Mouse (Mus musculus) gonadal fat pad, adult 2 months (tissue): ENCODE measurements around the gene Colgalt2. TPM values are rescaled to one million over a fixed set of nuclear protein-coding genes. Genes with fewer than 3 reads are reported as not detected.
"Not testable (repeated sequence)": the region's sequence is repeated elsewhere in the genome, so short reads cannot be mapped to it uniquely, and the experiment has no call there.

Experiments
- DNase-seq: peaks from one replicate; pipeline ENCODE4 v3.0.0-alpha.2; 2012; ENCODE audit warnings: low read depth
- polyA plus RNA-seq: library from polyadenylated mRNA; depleted of rRNA; stranded (reverse); fragments of >200 nt; gene quantifications from 2 replicates; pipeline ENCODE4 v1.2.3, GENCODE M21; 2012

Gene Colgalt2
- polyA plus RNA-seq, 1 experiment = 0.97 TPM

DNA sequence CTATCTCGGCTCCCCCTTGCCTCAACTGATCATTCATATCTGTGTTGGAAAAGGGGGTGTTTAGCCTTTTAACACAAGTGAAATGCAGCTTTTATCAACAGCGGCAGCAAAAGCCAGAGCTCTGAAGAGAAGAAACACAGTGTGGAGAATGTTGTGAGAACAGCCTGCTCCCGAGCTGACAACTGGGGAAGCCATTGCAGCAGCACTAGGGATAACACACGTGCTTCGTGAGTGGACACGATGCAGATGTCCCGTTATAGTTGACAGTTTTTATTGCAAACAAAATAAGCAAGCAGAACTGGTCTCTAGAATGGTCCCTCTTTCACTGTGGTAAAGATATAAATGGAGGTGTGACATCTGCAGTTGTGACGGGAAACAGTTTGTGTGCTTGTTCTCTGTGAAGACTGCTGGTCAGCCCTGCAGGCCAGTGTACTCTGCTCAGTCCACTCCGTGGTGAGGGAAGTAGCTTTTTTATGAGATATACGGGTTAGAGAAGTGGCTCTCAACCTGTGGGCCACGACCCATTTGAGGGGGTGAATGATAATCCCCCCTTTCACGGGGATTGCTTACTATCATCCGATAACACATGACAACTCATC, 16.8 kb downstream of the Colgalt2 start:
- no peak for DNase-seq

DNA sequence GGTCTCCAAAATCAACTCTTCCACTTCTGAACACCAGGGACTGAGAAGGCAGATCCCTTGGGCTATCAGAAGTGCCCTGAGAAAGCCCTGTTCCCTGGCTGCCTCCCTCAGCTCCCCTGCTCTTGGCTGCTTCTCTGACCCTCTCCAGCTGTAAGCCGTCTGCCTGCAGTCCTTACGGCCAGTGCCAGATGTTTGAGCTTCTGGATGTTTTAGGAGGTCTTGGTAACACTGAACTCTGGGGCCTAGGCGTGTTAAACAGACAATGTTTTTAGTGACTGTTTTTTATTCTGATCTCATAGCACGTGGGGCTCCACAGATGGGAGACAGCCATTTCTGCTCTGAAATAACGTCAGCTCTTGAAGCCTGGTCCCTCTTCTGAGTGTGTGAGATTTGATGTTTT, 18.0 kb downstream of the Colgalt2 start:
- DNase-seq = no peak

DNA sequence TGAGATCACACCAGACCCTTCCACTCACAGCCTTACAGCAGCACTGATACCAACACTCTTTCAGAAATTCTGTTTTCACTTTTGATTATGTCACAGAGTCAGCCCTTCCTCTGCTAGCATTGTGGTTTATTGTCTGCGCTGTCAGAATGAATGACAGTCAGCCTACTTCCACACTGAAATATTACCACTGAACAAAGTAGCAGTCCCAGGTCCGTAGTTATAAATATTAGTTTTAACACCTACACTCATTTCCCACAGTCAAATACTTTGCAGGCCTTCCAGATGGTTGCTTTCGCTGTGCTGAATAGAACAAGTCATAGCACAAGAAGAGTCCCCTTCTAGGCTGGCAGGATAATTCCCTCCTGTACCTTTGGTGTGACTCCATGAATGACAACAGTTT, 22.7 kb downstream of the Colgalt2 start:
- no peak for DNase-seq

DNA sequence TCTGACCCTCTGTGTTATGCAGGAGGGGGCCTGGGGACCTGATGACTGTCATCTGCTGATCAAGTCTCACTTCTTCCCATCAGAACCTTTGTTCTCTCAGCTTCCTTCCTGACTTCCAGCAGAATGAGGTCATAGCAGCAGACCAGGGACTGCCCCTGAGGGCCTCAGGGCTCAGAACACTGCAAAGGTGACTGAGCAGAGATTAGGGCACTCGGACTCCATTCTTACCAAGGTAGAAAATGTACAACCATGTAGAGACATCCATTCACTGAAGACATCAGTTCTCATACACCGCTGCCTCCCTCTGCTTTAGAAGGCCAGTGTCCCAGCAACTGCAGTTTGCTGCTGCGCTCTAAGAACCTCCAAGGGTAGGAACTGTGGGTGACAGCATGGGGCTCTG, 23.4 kb downstream of the Colgalt2 start:
- no peak for DNase-seq

DNA sequence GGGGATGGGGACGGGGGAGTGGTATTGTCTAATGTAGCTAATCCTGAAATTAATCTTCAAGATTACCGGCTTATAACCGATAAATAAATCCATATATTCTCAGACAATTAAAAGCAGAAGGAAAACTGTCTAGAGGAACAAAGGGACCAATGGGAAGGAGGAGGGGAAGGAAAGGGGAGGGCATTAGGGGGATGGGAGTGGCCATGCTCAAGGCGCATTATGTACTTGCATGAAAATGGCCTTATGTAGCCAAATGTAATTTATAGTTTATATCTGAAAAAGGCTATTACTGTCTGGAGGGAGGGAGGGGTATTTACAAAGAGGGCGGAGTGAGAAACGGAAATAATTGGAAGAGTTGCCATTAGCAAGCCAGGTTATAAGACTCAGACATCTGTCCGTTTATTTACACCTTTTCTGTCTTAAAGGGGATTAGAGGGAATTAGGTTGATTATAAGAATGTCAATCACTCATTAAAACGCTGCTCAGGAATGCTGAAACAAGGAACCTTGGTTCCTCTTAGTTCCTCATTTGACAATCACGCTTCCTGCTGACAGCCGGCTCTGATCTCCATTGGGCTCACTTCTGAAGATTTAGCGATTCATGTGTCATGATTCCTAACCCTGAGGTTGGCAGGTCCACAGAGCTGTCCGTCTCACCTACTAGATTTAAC, 28.4 kb downstream of the Colgalt2 start:
- no peak for DNase-seq

DNA sequence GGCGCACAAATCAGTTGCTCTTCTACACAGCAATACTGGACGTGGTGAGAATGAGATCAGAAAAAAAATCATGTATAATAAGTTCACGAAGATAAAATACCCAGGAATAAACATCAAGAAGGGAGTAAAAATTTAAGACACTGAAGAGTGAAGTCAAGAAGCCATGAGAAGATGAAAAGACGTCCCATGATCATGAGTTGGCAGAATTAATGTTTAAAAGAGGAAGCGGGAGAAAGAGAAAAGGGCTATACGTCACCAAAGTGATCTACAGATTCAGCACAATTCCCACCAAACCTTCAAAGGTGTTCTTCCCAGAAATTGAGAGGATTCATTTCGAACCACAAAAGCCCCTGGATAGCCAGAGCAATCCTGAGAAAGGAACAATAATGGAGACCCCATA, 30.2 kb downstream of the Colgalt2 start:
- DNase-seq = no peak

DNA sequence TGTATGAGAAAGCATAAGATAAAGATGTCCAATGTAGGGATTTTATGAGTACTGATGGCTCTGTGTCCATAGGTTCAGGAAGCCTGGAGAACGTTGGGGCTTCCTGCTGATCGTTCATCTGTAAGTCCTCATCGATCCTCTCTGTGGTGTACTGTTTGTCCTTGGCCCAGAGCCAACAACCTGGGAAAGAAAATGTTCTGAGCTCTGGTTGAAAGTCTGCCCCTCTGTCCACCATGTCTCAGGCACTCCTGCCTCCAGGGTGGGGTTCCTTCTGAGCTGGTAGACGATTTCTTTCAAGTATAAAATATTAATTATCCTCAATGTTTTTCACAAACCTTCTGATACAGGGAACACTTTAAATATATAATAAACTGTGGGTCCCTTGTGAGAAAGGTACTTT, 34.5 kb downstream of the Colgalt2 start:
- DNase-seq = no peak

DNA sequence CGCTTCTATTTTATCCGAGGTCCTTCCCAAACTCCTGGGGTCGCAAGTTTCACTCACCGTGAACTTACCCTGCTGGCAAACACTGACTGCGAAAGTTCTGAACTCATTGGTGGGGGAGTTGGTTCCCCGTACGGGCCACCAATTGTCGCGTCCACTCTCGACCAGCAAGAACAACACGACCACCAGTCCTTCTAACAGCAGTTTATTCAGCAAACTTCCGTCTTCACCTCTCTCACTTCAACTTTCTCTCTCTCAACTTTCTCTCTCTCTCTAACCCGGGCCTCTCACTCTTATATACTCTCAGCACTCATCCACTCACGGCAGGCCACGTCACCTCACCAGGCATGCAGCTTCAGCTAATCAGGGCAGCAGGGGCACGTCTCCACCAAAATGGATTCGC, 37.9 kb downstream of the Colgalt2 start:
- DNase-seq = not testable (repeated sequence)

DNA sequence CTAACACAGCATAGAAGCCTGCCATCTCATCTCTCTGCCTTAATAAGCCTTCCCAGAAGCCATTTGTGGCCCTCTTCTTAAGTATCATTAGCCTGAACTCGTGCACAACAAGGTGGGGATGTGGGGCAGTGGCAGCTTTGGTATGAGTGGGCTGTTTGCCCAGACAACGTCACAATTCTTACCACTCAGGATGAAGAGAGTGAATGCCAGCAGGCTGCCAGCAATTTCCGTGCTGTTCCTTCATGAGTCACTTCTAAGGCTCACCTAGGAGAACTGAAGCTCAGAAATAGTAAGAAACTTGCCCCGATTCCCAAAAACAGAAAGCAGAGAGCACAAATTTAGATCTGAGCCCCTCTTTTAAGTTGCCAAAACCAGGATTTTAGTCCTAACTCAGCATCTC, 39.8 kb downstream of the Colgalt2 start:
- DNase-seq = no peak

DNA sequence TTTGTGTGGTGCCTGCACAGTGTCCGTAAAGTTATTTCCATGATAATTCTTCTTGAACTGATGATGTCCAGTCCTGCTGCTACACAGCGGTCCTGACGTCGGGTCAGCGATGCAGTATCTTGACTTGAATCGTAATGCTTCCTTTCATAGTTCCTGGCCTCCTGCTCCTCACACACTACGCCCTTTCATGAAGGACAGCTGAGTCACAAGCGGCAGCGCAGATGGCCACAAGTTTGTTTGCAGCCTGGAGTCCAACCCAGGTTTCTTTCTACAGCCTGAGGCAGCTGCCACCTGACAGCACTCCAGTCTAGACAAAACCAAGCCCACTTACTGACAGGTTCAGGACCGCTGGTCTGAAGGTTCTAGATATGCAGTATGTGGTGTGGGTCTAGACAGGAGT, 40.2 kb downstream of the Colgalt2 start:
- no peak for DNase-seq

DNA sequence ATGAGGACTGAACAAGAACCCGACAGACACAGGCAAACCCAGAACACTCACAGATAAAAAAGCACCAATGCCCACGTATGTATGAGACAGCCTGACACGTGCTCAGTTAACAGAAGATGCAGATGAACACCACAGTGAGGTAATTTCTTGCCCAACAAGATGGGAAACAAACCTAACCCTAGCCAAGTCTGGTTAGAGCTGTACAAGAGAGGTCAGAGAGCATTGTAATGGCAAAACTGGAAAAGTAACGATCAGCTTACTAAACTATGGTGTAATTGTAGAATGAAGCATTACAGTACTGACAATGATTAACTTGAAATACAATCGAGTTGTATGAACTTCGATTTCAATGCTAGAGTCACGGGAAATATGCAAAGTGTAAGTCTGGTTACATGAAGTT, 45.0 kb downstream of the Colgalt2 start:
- DNase-seq = no peak

DNA sequence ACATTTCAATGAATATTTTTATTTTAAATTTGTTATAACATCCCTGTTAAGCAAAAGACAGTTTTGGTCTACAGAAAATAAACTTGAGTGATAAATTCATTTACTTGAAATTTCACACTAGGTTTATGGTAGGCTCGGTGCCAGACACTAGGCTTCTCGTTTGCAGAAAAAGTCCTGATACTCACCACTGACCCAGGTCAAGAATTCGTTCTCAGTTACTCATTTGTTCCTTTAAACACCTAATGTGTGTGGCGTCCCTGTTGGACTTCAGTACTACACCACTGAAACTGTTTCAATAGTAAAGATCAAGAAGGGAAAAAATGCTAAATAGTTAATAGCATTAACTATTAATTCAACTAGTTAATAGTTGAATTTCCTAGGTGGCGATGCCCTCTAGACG, 46.3 kb downstream of the Colgalt2 start:
- no peak for DNase-seq

DNA sequence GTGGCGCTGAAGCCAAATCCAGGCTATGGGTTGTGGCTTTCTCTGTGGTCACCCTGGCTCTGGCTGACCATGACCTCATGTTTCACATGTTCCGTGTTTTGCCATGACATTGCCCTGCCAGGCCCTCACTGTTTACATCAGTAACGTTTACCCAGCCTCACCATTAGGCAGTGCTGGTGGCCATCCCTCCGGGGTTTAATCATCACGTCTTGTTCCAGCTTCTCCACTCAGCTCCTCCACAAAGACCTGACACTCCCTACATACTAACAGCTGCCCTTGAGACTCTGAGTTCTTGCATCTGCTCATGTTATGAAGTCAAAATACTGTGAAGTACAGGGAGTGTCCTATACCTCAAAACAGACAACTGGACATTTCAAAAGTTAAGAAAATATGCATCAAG, 54.9 kb downstream of the Colgalt2 start:
- DNase-seq = no peak

DNA sequence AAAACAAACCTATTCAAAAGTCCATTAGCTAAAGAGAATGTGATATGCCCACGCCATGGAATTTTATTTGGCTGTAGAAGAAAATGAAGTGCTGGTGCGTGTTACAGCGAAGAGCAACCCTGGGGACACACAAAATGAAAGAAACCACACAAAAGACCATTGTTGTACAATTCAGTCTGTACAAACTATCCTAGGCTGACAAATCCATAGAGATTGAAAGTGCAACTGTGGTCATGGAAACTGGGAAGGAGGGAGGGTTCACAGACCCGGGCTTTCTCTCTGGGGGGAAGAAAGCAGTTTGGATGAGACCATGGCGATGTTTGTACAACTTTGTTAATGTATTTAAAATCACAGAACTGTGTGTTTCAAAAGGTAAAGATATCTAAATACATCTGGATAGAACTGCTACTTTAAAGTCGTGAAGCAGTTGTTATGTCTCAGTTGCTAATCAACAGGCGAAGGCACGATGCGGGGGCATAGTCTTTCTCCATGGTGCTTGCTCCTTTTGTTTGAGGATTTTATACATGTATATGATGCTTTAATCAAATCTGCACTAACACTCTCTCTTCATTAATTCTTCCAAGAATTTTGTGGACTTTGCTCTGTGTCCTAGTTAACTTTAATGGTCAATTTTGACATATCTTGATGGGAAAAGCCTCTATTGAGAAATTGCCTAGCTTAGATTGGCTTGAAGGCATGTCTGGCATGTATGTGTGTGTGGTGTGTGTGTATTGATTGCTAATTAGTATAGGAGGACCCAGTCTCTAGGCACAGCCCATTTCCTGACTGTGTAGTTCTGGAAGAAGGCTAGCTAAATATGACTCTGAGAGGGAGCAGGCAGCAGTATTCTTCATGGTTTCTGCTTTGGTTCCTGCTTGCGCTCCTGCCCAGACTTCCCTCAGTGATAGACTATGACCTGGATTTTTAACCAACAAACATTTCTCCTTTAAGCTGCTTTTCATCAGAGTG, 55.9 kb downstream of the Colgalt2 start:
- DNase-seq = no peak

DNA sequence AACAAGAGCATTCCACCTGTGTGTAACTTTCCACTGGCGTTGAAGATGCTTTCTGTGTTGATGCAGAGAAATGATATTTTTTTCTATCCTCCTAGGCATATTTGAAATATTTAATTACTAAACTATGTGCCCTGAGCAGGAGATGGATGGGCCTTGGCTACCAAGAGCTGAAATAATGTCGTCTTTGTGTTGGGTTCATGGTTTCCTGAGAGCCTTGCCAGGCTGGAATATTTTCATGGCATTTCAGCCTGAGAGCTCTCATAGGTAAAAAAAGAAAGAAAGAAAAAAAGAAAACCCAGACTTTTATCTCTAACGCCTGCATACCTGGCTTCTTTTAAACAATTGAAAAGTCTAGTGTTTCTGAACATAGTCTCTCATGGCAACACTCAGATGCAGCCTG, 56.6 kb downstream of the Colgalt2 start:
- DNase-seq = no peak

DNA sequence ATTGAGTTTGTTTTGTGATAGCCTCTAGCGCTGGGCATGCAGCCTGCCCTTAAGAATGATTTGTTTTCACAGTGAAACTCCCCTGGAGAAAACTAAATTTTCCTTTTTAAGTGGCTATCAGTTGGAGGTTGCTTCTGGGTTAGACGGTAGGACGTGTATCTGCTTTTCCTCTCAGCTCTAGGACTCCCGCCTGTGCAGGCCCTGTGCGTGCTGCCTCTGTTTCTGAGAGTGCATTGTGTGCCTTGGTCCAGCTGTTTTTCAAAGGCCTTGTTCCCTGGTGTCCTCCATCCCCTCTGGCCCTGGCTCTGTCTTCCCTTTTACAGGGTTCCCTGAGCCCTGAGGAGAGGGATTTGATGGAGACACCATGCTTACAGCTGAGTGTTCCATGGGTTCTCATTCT, 58.0 kb downstream of the Colgalt2 start:
- no peak for DNase-seq

DNA sequence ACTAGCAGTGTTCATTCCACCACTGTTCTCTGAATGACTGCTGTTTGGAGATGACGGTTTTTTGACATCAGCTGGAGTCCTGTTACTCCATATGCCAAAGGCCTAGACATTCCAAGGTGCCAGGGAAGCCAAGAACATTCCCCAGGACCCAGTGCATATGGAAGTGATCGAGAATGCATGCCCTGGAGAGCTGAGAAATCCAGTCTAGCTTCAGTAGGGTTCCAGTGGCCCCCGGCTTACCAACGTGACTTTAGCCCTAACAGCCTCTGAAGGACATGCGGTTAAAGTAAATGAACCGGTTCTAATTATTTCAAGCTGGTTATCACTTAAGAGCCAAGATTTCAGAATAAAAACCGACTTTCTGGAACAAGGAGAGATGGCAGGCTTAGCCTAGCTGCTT, 59.4 kb downstream of the Colgalt2 start:
- DNase-seq = no peak

DNA sequence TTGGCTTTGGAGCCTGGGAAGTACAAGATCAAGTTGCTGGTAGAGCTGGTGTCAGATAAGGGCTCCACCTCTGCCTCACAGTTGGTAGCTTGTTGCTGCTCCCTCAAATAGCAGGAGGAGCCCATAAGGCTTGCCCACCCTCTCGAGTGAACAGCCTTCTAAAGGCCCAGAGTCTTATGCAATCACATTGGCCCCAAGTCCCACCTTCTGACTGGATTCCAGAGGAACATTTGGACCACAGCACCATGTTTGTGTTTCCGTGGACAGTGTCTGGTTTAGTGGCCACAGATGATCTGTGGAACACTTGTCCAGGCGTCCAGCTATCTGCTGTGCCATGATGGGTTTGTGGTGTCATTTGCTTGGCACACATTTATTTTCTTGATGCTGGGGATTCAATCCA, 61.3 kb downstream of the Colgalt2 start:
- DNase-seq = no peak

DNA sequence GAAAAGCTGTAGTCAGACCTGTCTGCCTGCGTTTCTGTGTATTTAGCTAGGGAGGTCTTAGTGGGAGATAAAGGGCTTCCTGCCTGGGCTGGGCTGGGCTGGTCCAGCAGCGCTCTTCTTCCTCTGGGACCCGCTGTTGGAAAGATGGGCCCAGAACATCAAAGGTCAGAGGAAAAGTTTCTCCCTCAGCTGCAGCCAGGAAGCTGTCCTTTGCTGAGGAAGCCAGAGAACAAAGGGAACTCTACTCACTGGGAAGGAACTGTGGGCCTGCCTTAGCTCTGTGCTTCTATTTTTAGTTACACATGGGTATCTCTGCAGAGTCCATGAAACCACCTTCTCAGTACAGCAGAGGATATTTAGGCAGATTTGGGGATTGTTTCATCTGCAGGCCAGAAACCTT, 62.2 kb downstream of the Colgalt2 start:
- DNase-seq = no peak

DNA sequence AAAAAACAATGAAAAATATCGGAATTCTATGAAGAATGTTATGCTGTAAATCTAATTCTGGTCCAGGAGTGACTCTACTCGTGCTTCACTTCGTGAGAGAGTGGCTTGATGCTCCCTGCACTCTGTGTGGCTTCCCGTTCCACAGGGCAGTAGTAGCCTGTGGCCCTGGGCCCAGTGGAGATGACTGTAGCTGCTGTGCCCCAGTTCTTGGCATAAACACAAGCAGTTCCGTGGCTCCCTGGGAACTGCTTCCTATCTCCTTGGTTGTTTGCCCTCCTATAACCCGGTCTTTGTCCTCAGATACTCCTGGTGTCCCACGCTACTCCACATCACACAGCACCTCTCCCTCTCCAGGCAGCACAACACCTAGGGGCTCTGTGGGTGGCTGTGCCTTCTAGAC, 62.7 kb downstream of the Colgalt2 start:
- DNase-seq = no peak

DNA sequence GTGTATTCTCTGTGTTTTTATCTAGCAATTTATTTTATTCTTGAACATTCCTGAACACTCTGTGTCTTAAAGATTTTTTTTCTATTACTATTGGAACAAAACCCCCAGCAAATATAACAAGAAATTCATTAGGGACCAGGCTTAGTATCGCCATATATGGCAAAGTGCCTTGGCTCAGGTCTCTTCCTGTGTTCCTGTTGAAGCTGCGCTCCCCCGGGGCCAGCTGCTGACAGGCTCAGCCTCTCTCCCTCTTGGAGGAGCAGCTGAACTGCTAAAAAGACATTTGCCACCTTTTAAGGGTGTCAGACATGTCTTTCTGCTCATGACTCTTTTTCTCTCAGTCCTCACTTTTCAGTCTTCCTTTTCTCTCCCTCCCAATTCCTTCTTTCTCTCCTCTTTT, 66.7 kb downstream of the Colgalt2 start:
- no peak for DNase-seq

DNA sequence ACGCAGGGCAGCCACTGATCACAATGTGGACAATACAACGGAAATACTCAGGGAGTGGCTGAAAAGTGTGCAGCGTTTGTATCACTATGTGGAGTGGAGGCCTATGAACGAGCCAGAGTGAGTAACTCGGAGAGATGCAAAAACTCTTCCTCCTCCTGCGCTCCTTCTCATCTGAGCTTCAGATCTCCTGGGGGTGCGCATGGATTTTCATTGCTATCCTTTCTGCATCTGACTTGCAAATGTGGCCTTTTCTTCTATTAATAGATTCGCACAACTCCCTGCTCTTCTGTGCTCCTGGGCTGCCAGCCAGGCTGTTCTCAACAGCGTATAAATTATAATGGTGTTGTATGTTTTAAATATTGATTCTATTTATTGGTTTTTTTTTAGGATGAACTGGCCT, 68.8 kb downstream of the Colgalt2 start:
- DNase-seq = no peak

DNA sequence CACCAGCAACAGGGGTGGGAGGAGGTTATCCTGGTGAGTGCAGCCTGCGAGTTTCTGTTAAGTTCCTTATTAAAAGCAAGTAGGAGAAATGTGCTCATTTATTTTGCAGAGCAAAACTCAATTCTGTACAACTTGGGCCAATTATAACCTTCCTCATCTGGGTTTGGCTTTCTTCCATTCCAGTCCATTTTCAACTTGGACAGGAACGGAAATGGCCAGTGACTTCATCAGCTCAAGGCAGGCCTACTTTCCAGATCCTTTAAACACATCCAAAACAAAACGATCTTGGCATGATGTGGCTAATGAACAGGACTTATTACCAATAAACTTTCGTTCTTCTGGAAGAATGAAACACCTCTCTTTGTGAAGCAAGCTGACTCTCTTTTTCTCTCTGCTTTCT, 76.5 kb downstream of the Colgalt2 start:
- no peak for DNase-seq
